Mouse (Mus musculus) limb, embryonic 11.5 days (tissue): ENCODE measurements around the gene Gm45623. TPM values are rescaled to one million over a fixed set of nuclear protein-coding genes. Genes with fewer than 3 reads are reported as not detected.

Source experiments
- ATAC-seq: fragments of 200-750 bp; cut with Nextera tagmentation; 2 replicates; pipeline ENCODE4 v1.8.0; 2017; ENCODE audit warnings: low read depth; ENCODE audit not compliant: insufficient number of reproducible peaks, low FRiP score, low TSS enrichment
- DNase-seq: peaks from one replicate; pipeline ENCODE4 v3.0.0-alpha.2; 2015; ENCODE audit warnings: low spot score
- H3K27ac ChIP-seq: fragments of 300-500 bp; sonication (generic); replicated peaks from 2 replicates; pipeline ENCODE4 v1.5.1; 2014; ENCODE audit warnings: low read depth, mild to moderate bottlenecking, low read length
- H3K27me3 ChIP-seq: fragments of 300-500 bp; sonication (generic); 2 replicates; pipeline ENCODE4 v1.6.1; 2014; ENCODE audit warnings: mild to moderate bottlenecking, low read length, mixed read lengths; ENCODE audit not compliant: control insufficient read depth, insufficient read depth
- H3K36me3 ChIP-seq: fragments of 300-500 bp; sonication (generic); 2 replicates; pipeline ENCODE4 v1.6.1; 2014; ENCODE audit warnings: mild to moderate bottlenecking, low read length, moderate library complexity, mixed read lengths; ENCODE audit not compliant: control insufficient read depth, insufficient read depth
- H3K4me1 ChIP-seq: fragments of 300-500 bp; sonication (generic); 2 replicates; pipeline ENCODE4 v1.6.1; 2014; ENCODE audit warnings: low read length, mixed read lengths; ENCODE audit not compliant: control insufficient read depth, insufficient read depth
- H3K4me2 ChIP-seq: fragments of 300-500 bp; sonication (generic); 2 replicates; pipeline ENCODE4 v1.6.1; 2014; ENCODE audit warnings: low read depth, mild to moderate bottlenecking, moderate library complexity; ENCODE audit not compliant: severe bottlenecking
- H3K4me3 ChIP-seq: fragments of 300-500 bp; sonication (generic); 2 replicates; pipeline ENCODE4 v1.5.1; 2014; ENCODE audit warnings: low read depth, low read length
- H3K9ac ChIP-seq: fragments of 300-500 bp; sonication (generic); 2 replicates; pipeline ENCODE4 v1.6.1; 2014; ENCODE audit warnings: mild to moderate bottlenecking, low read length
- H3K9me3 ChIP-seq: fragments of 300-500 bp; sonication (generic); 2 replicates; pipeline ENCODE4 v1.6.1; 2016; ENCODE audit warnings: low read length; ENCODE audit not compliant: control insufficient read depth
- WGBS: fragments of 180-500 bp; shearing (Covaris S2); extraction: QIAGEN DNeasy Blood & Tissue Kit; methylation state at CpG from one replicate; pipeline ENCODE4 v1.1.7; 2014; 5-methylcytosine and 5-hydroxymethylcytosine counted together
- polyA plus RNA-seq: library from polyadenylated mRNA; unstranded; fragments of >200 nt; fragmentation: Nextera tagmentation; extraction: Ambion mirVana; gene quantifications from 2 replicates; pipeline ENCODE4 v1.2.1, GENCODE M21; 2014

Gm45623 gene
- not detected in 2 replicates for polyA plus RNA-seq

DNA sequence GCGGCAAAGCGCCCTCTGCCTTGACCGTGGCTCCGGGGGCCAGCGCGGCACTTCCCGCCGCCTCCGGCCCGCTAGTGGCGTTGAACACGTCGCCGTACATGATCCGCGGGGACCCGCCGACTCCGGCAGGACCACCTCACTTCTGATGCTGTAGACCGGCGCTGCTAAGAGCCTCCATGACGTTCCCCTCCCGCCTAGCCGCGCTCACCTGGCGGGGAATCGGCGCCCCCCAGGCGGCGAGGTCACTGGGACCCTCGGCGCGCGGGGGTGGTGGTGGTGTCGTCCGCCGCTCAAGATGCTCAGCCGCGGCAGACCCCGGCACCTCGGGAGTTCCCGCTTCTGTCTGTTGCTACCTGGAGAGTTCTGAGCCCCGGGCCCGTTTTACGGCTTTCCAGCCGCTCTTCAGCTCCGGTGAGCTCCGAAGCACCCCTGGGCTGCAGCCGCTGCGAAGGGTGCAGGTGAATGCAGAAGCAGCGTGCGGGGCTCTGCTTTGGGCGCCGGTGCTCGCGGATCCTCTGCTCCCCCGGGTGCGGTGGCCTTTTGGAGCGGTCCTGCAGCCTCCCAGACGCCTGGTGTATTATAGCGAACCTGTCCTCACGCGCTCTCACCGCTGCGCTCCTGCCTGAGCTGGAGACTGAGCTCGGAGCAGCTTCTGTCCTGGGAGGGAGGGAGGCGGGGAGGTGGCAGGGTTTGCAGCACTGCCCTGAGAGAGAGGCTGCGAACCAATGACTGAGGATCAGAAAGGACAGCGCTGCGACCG, at the start of gene Gm45623:
Gene Gm45623 (minus strand): TSS at position 636 of the 760 bp plus-strand sequence.
- H3K9ac ChIP-seq = peak within 1 kb of the TSS; percentile 49
- no peaks in the 10 kb centered on the region for H3K36me3 ChIP-seq
- under 1% methylated on average over 69 of the region's 71 CpGs for WGBS
- no peaks in the 10 kb centered on the region for H3K9me3 ChIP-seq
- no peak within 1 kb of the TSS for H3K27ac ChIP-seq
- peaks cover 11% of the 10 kb centered on the region for H3K4me1 ChIP-seq
- DNase-seq (peak; percentile 62), ATAC-seq (no peak)
- peak within 1 kb of the TSS; percentile 48 for H3K4me3 ChIP-seq
- peak within 1 kb of the TSS; percentile 87 for H3K4me2 ChIP-seq
- H3K27me3 ChIP-seq = peaks cover 37% of the 10 kb centered on the region

DNA sequence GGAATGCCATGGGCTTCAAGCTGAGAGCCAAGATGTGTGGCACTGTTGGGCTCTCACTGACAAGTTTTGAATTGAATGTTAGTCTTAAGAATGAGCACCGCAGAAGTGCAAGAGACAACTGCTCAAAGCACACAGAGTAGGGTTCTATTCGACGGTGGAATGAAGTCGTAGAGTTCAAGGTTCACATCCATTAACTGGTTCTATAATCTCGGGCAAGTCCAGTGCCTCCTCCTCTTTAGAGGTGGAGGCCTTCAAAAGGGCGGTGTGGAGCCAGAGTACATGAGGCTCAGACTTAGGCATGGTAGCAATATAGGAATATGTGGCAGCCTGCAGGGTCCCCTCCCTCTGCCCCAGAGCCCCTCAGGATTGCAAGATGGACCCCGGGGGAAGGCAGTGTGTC, 43.8 kb upstream of the Gm45623 start:
- H3K4me2 ChIP-seq = no peak overlapping the region
- H3K9me3 ChIP-seq = no peaks in the 10 kb centered on the region
- DNase-seq = no peak
- no peak overlapping the region for H3K4me3 ChIP-seq
- ATAC-seq = no peak
- H3K27ac ChIP-seq = no peak overlapping the region
- no peak overlapping the region for H3K9ac ChIP-seq
- WGBS = 86% methylated on average over 7 of the region's 7 CpGs
- no peaks in the 10 kb centered on the region for H3K36me3 ChIP-seq
- H3K4me1 ChIP-seq = peaks cover 3% of the 10 kb centered on the region; the same call in 1 of the 2 replicates
- H3K27me3 ChIP-seq = no peaks in the 10 kb centered on the region

DNA sequence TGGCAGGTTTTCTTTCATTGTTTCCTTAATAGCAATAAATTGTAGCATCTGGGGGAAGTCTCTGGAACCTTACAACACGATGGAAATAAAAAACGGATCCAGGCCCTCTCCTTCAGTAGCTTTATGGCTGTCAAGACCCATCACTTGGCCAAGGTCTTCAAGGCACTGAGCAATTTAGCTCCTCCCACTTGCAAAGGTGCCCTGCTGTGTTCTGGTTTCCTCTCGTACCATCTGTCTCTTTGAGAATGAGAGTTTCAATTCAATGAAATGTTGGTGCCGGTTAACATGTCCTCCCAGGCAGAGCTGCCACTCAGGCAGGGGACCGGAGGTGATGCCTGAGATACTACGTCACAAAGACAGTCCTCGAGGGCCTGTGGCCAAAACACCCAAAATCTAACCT, 41.9 kb upstream of the Gm45623 start:
- H3K36me3 ChIP-seq = no peaks in the 10 kb centered on the region
- H3K9me3 ChIP-seq = no peaks in the 10 kb centered on the region
- no peak overlapping the region for H3K27ac ChIP-seq
- DNase-seq = no peak
- H3K9ac ChIP-seq = no peak overlapping the region
- peaks cover 3% of the 10 kb centered on the region; the same call in 1 of the 2 replicates for H3K4me1 ChIP-seq
- no peak overlapping the region for H3K4me3 ChIP-seq
- no peak for ATAC-seq
- H3K27me3 ChIP-seq = no peaks in the 10 kb centered on the region
- H3K4me2 ChIP-seq = no peak overlapping the region
- WGBS = 81% methylated on average over 7 of the region's 7 CpGs

DNA sequence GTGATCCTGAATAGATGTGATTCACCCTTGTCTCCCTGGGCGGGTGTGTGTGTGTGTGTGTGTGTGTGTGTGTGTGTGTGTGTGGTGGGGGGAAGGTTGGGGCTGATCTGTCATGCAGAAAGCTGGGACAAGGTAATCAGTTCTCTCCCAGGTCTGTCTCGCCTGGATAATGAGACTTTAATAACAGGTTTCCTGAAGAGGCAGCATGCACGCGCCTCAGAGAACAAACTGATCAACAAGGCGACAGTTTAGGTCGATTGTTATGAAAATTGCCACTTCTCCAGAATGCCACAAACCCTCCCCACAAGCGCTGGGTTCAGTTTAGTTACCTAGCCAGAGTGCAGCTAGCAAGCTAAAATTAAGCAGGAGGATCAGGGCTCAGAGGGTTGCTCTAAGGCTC, 40.8 kb upstream of the Gm45623 start:
- Histone ChIP-seq H3K27ac (no peak overlapping the region), H3K4me2 (no peak overlapping the region), H3K4me3 (no peak overlapping the region), H3K36me3 (no peaks in the 10 kb centered on the region), H3K9me3 (no peaks in the 10 kb centered on the region), H3K9ac (no peak overlapping the region), H3K27me3 (no peaks in the 10 kb centered on the region), H3K4me1 (peaks cover 11% of the 10 kb centered on the region; the same call in 1 of the 2 replicates)
- ATAC-seq (no peak), DNase-seq (no peak)
- WGBS = 65% methylated on average over 7 of the region's 7 CpGs

DNA sequence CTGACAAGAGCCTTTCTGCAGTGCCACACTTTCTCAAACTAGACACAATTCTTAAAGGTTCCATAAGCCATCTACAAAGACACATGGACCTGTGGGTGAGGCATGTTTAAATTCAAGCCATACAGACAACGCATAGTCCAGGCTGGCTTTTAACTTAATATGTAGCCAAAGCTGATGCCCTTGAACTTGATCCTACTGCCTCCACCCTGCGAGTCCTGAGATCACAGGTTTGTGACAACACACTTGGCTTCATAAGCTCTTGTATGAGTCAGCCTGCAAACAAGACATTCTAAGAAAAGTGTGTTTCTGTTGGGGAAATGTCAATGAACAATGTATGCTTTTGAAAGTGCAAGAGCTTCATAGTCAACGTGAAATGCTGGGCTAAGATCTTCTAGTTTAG, 39.2 kb upstream of the Gm45623 start:
- ATAC-seq = no peak
- 85% methylated on average over 3 of the region's 3 CpGs for WGBS
- Histone ChIP-seq H3K36me3 (no peaks in the 10 kb centered on the region), H3K27ac (no peak overlapping the region), H3K4me1 (peaks cover 11% of the 10 kb centered on the region; the same call in 1 of the 2 replicates), H3K27me3 (no peaks in the 10 kb centered on the region), H3K9ac (no peak overlapping the region), H3K4me2 (no peak overlapping the region), H3K4me3 (no peak overlapping the region), H3K9me3 (no peaks in the 10 kb centered on the region)
- DNase-seq = no peak

DNA sequence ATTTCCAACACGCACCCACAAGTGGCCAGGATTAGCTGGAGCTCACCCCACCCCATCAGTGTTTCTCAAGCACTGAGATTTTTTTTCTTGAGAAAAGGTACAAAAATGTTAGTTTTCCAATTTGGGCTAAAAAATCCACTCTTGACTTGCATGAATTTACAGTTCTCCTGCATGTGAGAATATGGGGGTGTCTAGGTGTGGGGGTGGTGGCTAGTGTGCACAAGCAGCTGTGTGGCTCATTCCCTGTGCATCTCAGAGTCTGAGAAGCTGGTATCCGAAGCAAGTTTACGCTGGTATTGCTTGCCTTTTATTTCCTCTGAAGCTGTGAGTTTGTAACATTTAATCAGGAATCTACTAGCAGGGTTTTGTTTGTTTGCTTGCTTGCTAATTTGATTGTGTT, 37.1 kb upstream of the Gm45623 start:
- Histone ChIP-seq H3K36me3 (no peaks in the 10 kb centered on the region), H3K4me3 (no peak overlapping the region), H3K9ac (no peak overlapping the region), H3K27me3 (no peaks in the 10 kb centered on the region), H3K9me3 (no peaks in the 10 kb centered on the region), H3K27ac (no peak overlapping the region), H3K4me1 (peaks cover 11% of the 10 kb centered on the region; the same call in 1 of the 2 replicates), H3K4me2 (no peak overlapping the region)
- no peak for DNase-seq
- no peak for ATAC-seq
- WGBS = 84% methylated on average over 3 of the region's 3 CpGs

DNA sequence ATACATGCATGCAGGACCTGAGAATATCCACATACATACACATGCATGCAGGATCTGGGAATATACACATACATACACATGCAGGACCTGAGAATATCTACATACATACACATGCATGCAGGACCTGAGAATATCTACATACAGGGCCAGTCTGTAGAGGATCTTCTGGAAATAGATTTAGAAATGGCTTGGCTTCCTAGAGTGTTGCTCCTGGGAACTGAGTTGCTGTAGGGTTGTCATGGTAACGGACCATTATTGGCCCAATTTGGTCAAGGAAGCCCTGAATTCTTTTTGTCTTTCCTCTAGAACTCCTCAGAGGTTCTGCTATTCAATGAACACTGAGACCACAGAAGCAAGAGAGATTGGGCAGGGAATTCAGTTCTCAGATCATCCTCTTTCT, 29.0 kb upstream of the Gm45623 start:
- Histone ChIP-seq H3K27ac (no peak overlapping the region), H3K4me1 (no peaks in the 10 kb centered on the region), H3K9me3 (no peaks in the 10 kb centered on the region), H3K36me3 (no peaks in the 10 kb centered on the region), H3K27me3 (no peaks in the 10 kb centered on the region), H3K9ac (no peak overlapping the region), H3K4me3 (no peak overlapping the region), H3K4me2 (no peak overlapping the region)
- ATAC-seq (no peak), DNase-seq (no peak)
- 89% methylated on average over 1 of the region's 1 CpGs for WGBS

DNA sequence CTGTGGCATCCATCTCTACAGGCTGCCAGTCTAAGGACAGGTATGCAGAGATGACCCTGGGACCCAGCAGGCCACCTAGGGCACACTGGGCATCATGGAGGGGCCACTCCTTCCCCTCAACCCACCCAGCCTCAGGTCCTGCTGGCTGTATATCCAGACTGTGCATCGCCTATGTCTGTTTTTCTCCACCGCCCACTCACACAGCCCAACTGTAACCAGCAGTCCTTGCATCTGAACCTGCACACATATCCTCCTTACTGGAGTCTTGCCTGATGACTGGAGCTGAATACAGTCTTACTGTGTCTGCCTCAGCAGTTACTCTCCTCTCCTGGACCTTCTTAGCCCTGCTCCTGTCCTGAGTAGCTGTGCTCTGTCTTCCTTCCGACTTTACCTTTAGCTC, 28.1 kb upstream of the Gm45623 start:
- Histone ChIP-seq H3K4me3 (no peak overlapping the region), H3K4me1 (no peaks in the 10 kb centered on the region), H3K36me3 (no peaks in the 10 kb centered on the region), H3K9me3 (no peaks in the 10 kb centered on the region), H3K4me2 (no peak overlapping the region), H3K27me3 (no peaks in the 10 kb centered on the region), H3K9ac (no peak overlapping the region), H3K27ac (no peak overlapping the region)
- DNase-seq (no peak), ATAC-seq (no peak)
- 94% methylated on average over 3 of the region's 3 CpGs for WGBS
